Mouse (Mus musculus): Measurements from ENCODE around the gene Myl12a.
"Not testable (repeated sequence)": the region's sequence is repeated elsewhere in the genome, so short reads cannot be mapped to it uniquely, and the experiment has no call there.

Myl12a gene

GRCm38 (mm10) chr17:70989430-70989829, 13.2 kb downstream of the Myl12a start:
- no peak for DNase-seq (ENCODE audit: low spot score)

GRCm38 (mm10) chr17:70988337-70988767, 14.3 kb downstream of the Myl12a start:
- no peak for DNase-seq (ENCODE audit: low spot score)

GRCm38 (mm10) chr17:70986831-70987660, 15.6 kb downstream of the Myl12a start:
- no peak for DNase-seq (ENCODE audit: low spot score)

GRCm38 (mm10) chr17:70986355-70986740, 16.3 kb downstream of the Myl12a start:
- DNase-seq (ENCODE audit: low spot score): no peak

GRCm38 (mm10) chr17:70985501-70986354, 16.9 kb downstream of the Myl12a start:
- no peak for DNase-seq (ENCODE audit: low spot score)

GRCm38 (mm10) chr17:70979345-70980223, 23.1 kb downstream of the Myl12a start:
- no peak for DNase-seq (ENCODE audit: low spot score)

GRCm38 (mm10) chr17:70977799-70978198, 24.9 kb downstream of the Myl12a start:
- no peak for DNase-seq (ENCODE audit: low spot score)

- DNase-seq (ENCODE audit: low spot score): not testable (repeated sequence)
Observed at GRCm38 (mm10) chr17:70974065-70974464, 28.6 kb downstream of the Myl12a start.

GRCm38 (mm10) chr17:70973398-70973797, 29.3 kb downstream of the Myl12a start:
- DNase-seq (ENCODE audit: low spot score): no peak

GRCm38 (mm10) chr17:70971206-70971605, 31.5 kb downstream of the Myl12a start:
- DNase-seq (ENCODE audit: low spot score): no peak

- no peak for DNase-seq (ENCODE audit: low spot score)
Observed at GRCm38 (mm10) chr17:70968606-70969191, 34.0 kb downstream of the Myl12a start.

- no peak for DNase-seq (ENCODE audit: low spot score)
Observed at GRCm38 (mm10) chr17:70967646-70968045, 35.0 kb downstream of the Myl12a start.

- DNase-seq (ENCODE audit: low spot score): no peak
Observed at GRCm38 (mm10) chr17:70967191-70967590, 35.5 kb downstream of the Myl12a start.

GRCm38 (mm10) chr17:70966126-70966525, 36.6 kb downstream of the Myl12a start:
- DNase-seq (ENCODE audit: low spot score): no peak

GRCm38 (mm10) chr17:70965281-70965680, 37.4 kb downstream of the Myl12a start:
- no peak for DNase-seq (ENCODE audit: low spot score)

GRCm38 (mm10) chr17:70963546-70963945, 39.1 kb downstream of the Myl12a start:
- DNase-seq (ENCODE audit: low spot score): peak; percentile 98

GRCm38 (mm10) chr17:70951266-70951665, 51.4 kb downstream of the Myl12a start:
- DNase-seq (ENCODE audit: low spot score): no peak

GRCm38 (mm10) chr17:70949171-70949570, 53.5 kb downstream of the Myl12a start:
- no peak for DNase-seq (ENCODE audit: low spot score)

- no peak for DNase-seq (ENCODE audit: low spot score)
Observed at GRCm38 (mm10) chr17:70948721-70949120, 54.0 kb downstream of the Myl12a start.

- DNase-seq (ENCODE audit: low spot score): no peak
Observed at GRCm38 (mm10) chr17:70943779-70944178, 58.9 kb downstream of the Myl12a start.
